Mouse (Mus musculus) E14TG2a.4 (cell line): Measurements from ENCODE around the gene 1700011M02Rik.
"Not testable (repeated sequence)": the region's sequence is repeated elsewhere in the genome, so short reads cannot be mapped to it uniquely, and the experiment has no call there.

Experiments used
- CTCF ChIP-seq: conservative IDR thresholded peaks from 2 replicates; pipeline ENCODE4 v1.5.1; 2014; ENCODE audit warnings: low read length
- NANOG ChIP-seq: IDR thresholded peaks from 2 replicates; pipeline ENCODE4 v1.6.1; 2014; ENCODE audit warnings: borderline replicate concordance, low read length, mixed read lengths

DNA sequence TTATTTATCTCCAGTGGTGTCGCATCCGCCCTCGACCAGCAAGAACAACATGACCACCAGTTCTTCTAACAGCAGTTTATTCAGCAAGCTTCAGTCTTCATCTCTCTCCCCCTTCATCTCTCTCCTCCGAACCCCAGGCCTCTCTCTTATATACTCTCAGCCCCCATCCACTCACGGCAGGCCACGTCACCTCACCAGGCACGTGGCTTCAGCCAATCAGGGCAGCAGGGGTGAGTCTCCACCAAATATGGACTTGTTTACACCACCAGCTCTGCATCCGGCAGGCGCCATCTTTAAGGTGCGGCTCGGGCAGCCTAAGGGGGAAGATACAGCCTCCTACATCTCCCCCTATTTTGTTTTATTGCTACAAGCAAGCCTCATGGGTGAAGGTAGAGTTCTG, 41.4 kb downstream of the 1700011M02Rik start:
- not testable (repeated sequence) for TF ChIP-seq CTCF, NANOG
